Mouse (Mus musculus): ENCODE results near the gene Mgat5.

Gene Mgat5

GRCm38 (mm10) chr1:127308207-127308725 lies 103.5 kb downstream of the Mgat5 start:
- DNase-seq, result no peak

GRCm38 (mm10) chr1:127308989-127309701 lies 104.3 kb downstream of the Mgat5 start:
- DNase-seq, result no peak

GRCm38 (mm10) chr1:127310011-127310410 lies 105.2 kb downstream of the Mgat5 start:
- no peak for DNase-seq

- no peak for DNase-seq
These were observed 105.9 kb downstream of the Mgat5 start for GRCm38 (mm10) chr1:127310703-127311102.

- DNase-seq, result no peak
These were observed 109.0 kb downstream of the Mgat5 start for GRCm38 (mm10) chr1:127313652-127314350.

GRCm38 (mm10) chr1:127315763-127316627 lies 111.2 kb downstream of the Mgat5 start:
- DNase-seq, result no peak

- no peak for DNase-seq
These were observed 111.8 kb downstream of the Mgat5 start for GRCm38 (mm10) chr1:127316651-127317050.

- no peak for DNase-seq
These were observed 112.7 kb downstream of the Mgat5 start for GRCm38 (mm10) chr1:127317541-127317940.

- DNase-seq, result no peak
These were observed 113.7 kb downstream of the Mgat5 start for GRCm38 (mm10) chr1:127318486-127318885.

- DNase-seq, result no peak
These were observed 115.0 kb downstream of the Mgat5 start for GRCm38 (mm10) chr1:127319768-127320167.

- DNase-seq, result no peak
These were observed 116.1 kb downstream of the Mgat5 start for GRCm38 (mm10) chr1:127320956-127321355.

- no peak for DNase-seq
These were observed 116.8 kb downstream of the Mgat5 start for GRCm38 (mm10) chr1:127321638-127322037.

GRCm38 (mm10) chr1:127322169-127322805 lies 117.5 kb downstream of the Mgat5 start:
- DNase-seq, result no peak

GRCm38 (mm10) chr1:127325601-127326198 lies 120.9 kb downstream of the Mgat5 start:
- no peak for DNase-seq

GRCm38 (mm10) chr1:127327773-127328172 lies 123.0 kb downstream of the Mgat5 start:
- DNase-seq, result no peak

GRCm38 (mm10) chr1:127328354-127328875 lies 123.6 kb downstream of the Mgat5 start:
- no peak for DNase-seq

- no peak for DNase-seq
These were observed 125.0 kb downstream of the Mgat5 start for GRCm38 (mm10) chr1:127329810-127330209.

- DNase-seq, result no peak
These were observed 132.9 kb downstream of the Mgat5 start for GRCm38 (mm10) chr1:127337740-127338139.

- peak; percentile 71 for DNase-seq
These were observed 134.1 kb downstream of the Mgat5 start for GRCm38 (mm10) chr1:127338833-127339487.

GRCm38 (mm10) chr1:127340296-127340695 lies 135.5 kb downstream of the Mgat5 start:
- DNase-seq, result peak; percentile 51

GRCm38 (mm10) chr1:127344913-127345312 lies 140.1 kb downstream of the Mgat5 start:
- no peak for DNase-seq
